Mouse (Mus musculus): ENCODE measurements at regions not wholly inside any gene's neighbourhood (a gene's known extent, or its start where the extent isn't known, plus 50 kb on each side); places are given as distances from the start of the nearest gene placed in this dataset.

GRCm38 (mm10) chr14:87344540-87344939 is 71.9 kb upstream of the Tdrd3 start:
- H3K4me3 ChIP-seq (ENCODE audit: control insufficient read depth, low read depth, low read length) = no peak overlapping the region
- H3K27ac ChIP-seq (ENCODE audit: control insufficient read depth, insufficient read depth, low read depth, low read length) = no peak overlapping the region
- TF ChIP-seq POLR2A (IDR thresholded peaks at IDR 0.05; ENCODE audit: control insufficient read depth, low read depth, low read length) (no peak), CTCF (IDR thresholded peaks at IDR 0.05; ENCODE audit: control insufficient read depth, insufficient read depth, insufficient replicate concordance, low read depth, low read length) (no peak)
- H3K27me3 ChIP-seq (ENCODE audit: control insufficient read depth, insufficient read depth, low read length) = no peaks in the 10 kb centered on the region
- H3K4me1 ChIP-seq (ENCODE audit: control insufficient read depth, insufficient read depth, low read length) = peaks cover 6% of the 10 kb centered on the region
- H3K36me3 ChIP-seq (ENCODE audit: control insufficient read depth, insufficient read depth, low read length) = no peaks in the 10 kb centered on the region

GRCm38 (mm10) chr14:87346812-87347211 is 69.6 kb upstream of the Tdrd3 start:
- H3K27me3 ChIP-seq (ENCODE audit: control insufficient read depth, insufficient read depth, low read length) = no peaks in the 10 kb centered on the region
- H3K4me1 ChIP-seq (ENCODE audit: control insufficient read depth, insufficient read depth, low read length) = peaks cover 6% of the 10 kb centered on the region
- no peak overlapping the region for H3K4me3 ChIP-seq (ENCODE audit: control insufficient read depth, low read depth, low read length)
- no peaks in the 10 kb centered on the region for H3K36me3 ChIP-seq (ENCODE audit: control insufficient read depth, insufficient read depth, low read length)
- H3K27ac ChIP-seq (ENCODE audit: control insufficient read depth, insufficient read depth, low read depth, low read length) = no peak overlapping the region
- TF ChIP-seq POLR2A (IDR thresholded peaks at IDR 0.05; ENCODE audit: control insufficient read depth, low read depth, low read length) = no peak
- TF ChIP-seq CTCF (IDR thresholded peaks at IDR 0.05; ENCODE audit: control insufficient read depth, insufficient read depth, insufficient replicate concordance, low read depth, low read length) = no peak

- no peak overlapping the region for H3K4me3 ChIP-seq (ENCODE audit: control insufficient read depth, low read depth, low read length)
- H3K27ac ChIP-seq (ENCODE audit: control insufficient read depth, insufficient read depth, low read depth, low read length) = no peak overlapping the region
- TF ChIP-seq POLR2A (IDR thresholded peaks at IDR 0.05; ENCODE audit: control insufficient read depth, low read depth, low read length) (no peak), CTCF (IDR thresholded peaks at IDR 0.05; ENCODE audit: control insufficient read depth, insufficient read depth, insufficient replicate concordance, low read depth, low read length) (no peak)
- no peaks in the 10 kb centered on the region for H3K27me3 ChIP-seq (ENCODE audit: control insufficient read depth, insufficient read depth, low read length)
- H3K4me1 ChIP-seq (ENCODE audit: control insufficient read depth, insufficient read depth, low read length) = peaks cover 6% of the 10 kb centered on the region
- no peaks in the 10 kb centered on the region for H3K36me3 ChIP-seq (ENCODE audit: control insufficient read depth, insufficient read depth, low read length)
Observed at GRCm38 (mm10) chr14:87348825-87349224, 67.6 kb upstream of the Tdrd3 start.

DNA sequence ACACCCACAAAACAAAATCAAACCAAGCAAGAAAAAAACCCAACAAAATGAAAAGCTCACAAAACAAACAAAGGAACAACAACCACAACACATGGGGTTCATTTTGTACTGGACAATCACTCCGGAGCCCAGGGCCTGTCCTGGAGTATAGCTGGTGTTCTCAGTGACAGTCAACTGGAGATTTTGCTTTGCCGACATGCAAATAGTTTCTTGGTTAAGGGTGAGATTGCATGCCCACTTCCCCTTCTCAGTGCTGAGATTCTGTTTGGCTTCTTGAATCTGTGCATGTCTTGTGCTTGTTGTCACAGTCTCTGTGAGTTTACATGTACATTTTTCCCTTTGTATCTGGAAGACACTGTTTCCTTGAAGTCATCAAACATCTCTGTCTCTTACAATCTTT is 50.6 kb upstream of the Tdrd3 start:
- Histone ChIP-seq H3K27ac (ENCODE audit: control insufficient read depth, insufficient read depth, low read depth, low read length) (no peak overlapping the region), H3K36me3 (ENCODE audit: control insufficient read depth, insufficient read depth, low read length) (no peaks in the 10 kb centered on the region), H3K27me3 (ENCODE audit: control insufficient read depth, insufficient read depth, low read length) (no peaks in the 10 kb centered on the region), H3K4me1 (ENCODE audit: control insufficient read depth, insufficient read depth, low read length) (no peaks in the 10 kb centered on the region), H3K4me3 (ENCODE audit: control insufficient read depth, low read depth, low read length) (no peak overlapping the region)
- no peak for TF ChIP-seq POLR2A (IDR thresholded peaks at IDR 0.05; ENCODE audit: control insufficient read depth, low read depth, low read length)
